Mouse (Mus musculus) heart, postnatal 14 days (tissue): ENCODE measurements around the gene Smyd3. TPM values are rescaled to one million over a fixed set of nuclear protein-coding genes. Genes with fewer than 3 reads are reported as not detected.

ENCODE experiments used
- DNase-seq, 2 experiments: peaks; one replicate each; pipeline ENCODE4 v3.0.0; 2021 to 2022
- intact Hi-C: fragments of 180-260 bp; cut with DNase I; formaldehyde crosslinking; loops from one replicate; pipeline ENCODE4 v1.15.1; 2025
- total RNA-seq, 2 experiments: library from RNA; stranded (reverse); gene quantifications; 2 replicates each; pipeline ENCODE4 v1.2.3; 2021

Smyd3 gene
- total RNA-seq, 2 experiments from 2014 or later = 5.9 to 9.3 TPM

DNA sequence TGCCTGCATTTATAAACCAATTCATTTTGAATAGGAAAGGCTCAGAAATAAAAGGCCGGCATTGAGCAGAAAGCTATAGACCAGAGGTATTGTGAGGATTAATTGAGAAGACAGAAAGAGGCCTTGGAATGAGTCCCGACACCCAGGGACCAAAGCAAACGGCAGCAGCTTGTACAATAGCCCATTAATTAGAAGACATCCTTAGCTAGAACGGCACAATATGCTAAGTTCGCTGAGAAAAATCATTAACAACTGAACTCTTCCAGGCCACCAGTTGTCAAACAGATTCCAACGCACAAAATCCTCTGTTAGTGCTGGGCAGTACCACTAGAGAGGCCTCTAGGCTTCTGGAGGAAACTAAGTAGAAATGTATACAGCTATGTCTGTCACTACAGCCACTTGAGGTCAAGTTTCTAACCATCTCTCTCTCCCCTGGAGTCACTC is 411.1 kb downstream of the Smyd3 start:
- intact Hi-C loops = no loop called here
- DNase-seq = no peak

DNA sequence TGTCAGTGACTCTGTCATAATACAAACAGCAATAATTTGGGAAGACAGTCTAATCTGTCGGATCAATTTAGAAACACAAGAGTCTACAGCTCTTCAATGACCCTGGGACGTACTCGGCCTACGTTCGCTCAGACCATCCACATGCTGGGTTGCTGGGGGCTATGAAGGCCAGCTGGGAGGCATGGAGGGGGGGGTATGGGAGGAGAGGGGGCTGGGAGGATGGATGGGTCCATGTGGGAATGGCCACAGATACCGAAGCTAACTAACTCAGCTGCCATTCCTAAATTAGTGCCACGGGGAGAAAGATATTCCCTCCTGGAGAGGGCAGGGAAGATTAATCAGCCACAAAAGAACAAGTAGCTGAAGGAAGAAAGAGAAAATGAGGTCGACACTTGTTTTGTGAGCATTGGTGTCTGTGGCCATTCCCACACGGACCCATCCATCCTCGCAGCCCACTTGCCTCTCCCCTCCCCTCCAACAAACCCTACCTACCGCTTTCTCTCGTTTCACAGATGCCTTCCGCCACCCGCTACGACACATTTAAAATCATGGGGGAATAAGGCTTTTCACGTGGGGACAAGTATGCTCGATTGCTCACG is 411.6 kb downstream of the Smyd3 start:
- no peak for DNase-seq
- intact Hi-C loops = no loop called here

DNA sequence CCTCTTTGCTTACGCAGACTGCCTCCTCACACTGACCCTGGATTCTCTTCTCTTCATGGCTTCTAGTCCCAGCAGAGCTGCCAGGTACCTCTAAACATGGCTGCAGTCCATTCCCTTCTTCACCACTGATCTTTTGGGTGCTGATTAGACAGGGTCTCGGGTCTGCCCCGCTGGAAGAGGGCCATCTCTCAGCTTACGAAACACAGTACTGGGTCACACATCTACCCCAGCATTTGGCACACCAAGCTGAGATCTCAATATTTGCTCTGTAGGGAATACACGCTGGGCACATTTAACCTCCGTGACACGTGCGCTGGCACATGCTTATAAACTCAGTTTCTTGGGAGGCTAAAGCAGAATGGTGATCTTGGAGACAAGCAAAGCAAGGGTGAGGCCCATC is 413.4 kb downstream of the Smyd3 start:
- DNase-seq = no peak
- intact Hi-C loops = no loop called here

DNA sequence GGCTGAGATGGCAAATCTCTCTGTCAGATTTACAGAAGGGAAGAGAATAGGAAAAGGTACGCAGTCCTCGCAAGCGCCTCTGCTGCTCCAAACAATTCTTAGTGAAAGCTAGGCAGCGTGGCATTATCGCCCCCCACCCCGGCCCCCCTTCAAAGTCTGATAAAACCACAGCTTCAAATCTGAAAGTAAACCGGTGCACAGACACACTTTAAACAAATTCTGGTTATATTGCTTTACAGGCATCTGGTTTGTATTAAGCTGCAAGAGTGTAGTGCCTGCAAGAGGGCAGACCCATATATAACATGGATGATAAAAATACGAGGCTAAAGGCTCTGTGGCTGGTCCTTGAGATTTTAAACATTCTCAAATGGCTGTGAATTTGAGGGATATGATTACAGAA is 420.8 kb downstream of the Smyd3 start:
- intact Hi-C loops = no loop called here
- no peak for DNase-seq

DNA sequence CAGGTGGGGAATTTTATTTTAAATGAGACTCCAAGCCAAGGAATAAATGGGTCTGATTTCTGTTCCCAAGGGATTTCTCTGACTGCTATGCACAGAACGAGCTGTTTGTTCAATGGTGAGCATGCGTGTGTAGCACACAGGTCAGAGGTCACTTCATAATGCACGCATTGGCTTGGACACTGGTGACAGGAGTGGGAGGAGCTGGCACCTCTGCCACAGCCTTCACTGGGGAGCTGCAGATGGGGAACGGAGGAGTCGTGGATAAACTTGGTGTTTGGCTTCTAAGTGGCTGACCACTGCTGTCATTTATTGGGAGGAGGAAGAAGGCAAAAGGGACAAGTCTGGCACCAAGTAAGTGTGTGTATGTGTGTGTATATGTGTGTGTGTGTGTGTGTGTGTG is 421.5 kb downstream of the Smyd3 start:
- DNase-seq = no peak
- intact Hi-C loops = no loop called here

DNA sequence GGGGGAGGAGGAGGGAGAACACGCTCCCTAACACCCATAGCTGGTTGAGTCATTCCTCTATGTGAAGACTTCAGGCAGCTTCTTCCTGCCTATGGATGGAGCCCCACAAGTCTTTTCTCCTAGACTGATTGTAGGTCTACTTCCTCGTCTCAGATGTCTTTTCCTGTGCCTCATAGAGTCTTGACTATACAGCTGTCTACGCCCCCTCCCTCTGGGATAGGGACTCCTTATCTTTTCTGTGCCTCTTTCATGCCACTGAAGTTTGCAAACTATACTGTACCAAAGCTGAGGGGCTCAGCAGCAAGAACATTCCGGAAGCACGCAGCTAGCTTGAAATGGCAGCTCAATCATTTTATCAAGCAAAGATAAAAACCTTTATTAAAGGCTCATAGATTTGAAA is 428.7 kb downstream of the Smyd3 start:
- intact Hi-C loops = loop anchor here (5.0 kb wide), 1 partner anchor 557 kb away; no protein-coding TSS in a partner anchor
- no peak for DNase-seq

DNA sequence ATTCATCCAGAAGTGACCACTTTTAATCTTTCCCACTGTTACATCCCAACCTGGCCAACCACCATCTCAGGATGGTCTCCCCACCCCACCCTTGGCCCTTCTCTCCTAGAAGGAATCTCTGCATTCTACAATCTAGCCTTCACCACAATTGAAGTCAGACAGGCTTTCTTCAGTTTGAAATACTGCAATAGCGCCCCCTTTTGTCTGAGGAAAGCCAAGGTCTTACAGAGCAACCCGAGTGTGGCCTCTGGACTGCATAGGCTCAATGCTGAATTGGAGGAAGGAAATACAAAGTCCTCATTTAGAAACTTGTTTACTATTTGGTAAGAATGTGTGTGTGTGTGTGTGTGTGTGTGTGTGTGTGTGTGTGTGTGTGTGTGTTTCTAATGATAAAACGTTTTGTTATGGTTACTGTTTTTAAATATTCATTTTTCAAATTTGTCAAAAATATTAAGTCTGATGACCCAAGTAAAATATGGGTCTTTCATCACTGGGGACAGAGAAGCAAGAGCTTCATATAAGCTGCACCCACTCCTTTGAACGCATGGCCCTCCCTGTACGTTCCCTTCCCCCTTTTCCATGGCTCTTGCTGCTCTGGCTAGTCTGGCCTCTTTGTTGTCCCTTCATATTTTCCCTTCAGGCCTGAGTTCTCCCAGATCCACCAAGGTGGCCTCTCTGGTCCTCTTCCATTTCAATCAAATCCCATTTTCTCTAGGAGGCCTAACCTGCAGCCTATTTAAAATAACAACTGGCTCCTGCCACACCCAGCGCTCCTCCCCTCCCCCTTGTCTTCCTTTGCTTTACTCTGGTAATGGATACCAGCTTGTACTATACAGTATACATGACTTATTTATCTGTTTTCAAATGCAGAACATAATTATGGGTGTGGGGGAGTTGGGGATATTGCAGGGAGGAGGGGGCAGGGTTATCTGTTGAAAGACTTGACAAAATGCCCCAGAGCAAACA is 430.5 kb downstream of the Smyd3 start:
- intact Hi-C loops = loop anchor here (5.0 kb wide), 1 partner anchor 555 kb away; no protein-coding TSS in a partner anchor
- peak; percentile 16 to 58 for DNase-seq

DNA sequence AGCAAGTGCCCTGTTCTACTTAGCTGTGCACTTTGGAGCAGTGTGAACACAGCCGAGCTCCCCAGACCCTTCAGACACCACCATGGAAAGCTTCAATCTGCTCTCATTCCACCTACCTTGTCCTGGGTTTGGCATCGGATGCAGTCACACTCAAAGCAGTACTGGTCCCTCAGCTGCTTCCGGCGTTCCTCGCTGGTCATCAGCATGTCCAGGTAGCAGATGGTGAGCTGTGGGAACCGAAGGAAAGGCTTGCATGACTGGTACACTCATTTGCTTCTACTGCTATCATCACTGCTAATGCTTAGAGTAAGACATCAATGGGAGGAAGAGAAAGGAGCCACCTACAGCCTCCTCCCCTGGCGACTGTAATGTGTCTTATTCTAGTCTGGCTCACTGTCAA is 431.6 kb downstream of the Smyd3 start:
- intact Hi-C loops = loop anchor here (5.0 kb wide), 1 partner anchor 554 kb away; no protein-coding TSS in a partner anchor
- DNase-seq = no peak

DNA sequence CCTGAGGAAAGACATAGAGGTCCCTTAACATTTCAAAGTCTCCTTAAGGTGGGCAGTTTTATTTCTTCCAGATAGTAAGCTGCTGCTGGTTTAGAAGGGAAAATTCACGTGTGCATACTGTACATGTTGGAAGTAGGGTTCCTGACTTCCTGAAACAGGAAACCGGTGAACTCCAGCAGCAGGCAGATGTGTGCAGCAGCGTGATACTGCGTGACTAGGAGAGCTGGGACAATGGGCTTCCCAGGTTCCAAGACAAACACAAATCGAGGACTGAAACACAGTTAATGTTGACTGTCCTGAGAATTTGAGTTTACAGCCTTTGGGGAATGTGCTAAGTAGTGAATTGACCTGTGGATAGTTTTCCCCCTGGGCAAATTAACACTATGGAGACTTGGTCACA is 434.7 kb downstream of the Smyd3 start:
- intact Hi-C loops = no loop called here
- DNase-seq = no peak

DNA sequence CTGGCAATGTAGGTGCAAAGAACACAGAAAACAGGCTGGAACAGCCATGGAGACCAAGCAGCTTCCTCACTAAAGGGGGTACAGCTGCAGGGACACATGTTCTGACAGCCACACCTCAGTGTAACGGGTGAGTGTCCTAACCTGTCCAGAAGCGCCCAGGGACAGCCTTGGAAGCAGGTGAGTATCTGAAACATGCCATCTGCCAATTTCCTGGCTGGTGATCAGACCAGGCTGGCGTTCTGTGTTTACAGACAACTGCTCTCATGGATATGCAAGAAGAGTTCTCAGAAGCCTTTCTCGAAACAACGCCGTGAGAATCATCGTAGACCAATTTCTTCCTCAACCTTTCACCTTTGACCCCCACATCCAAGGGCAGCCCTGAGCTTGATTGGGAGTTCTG is 444.0 kb downstream of the Smyd3 start:
- intact Hi-C loops = no loop called here
- DNase-seq = no peak

DNA sequence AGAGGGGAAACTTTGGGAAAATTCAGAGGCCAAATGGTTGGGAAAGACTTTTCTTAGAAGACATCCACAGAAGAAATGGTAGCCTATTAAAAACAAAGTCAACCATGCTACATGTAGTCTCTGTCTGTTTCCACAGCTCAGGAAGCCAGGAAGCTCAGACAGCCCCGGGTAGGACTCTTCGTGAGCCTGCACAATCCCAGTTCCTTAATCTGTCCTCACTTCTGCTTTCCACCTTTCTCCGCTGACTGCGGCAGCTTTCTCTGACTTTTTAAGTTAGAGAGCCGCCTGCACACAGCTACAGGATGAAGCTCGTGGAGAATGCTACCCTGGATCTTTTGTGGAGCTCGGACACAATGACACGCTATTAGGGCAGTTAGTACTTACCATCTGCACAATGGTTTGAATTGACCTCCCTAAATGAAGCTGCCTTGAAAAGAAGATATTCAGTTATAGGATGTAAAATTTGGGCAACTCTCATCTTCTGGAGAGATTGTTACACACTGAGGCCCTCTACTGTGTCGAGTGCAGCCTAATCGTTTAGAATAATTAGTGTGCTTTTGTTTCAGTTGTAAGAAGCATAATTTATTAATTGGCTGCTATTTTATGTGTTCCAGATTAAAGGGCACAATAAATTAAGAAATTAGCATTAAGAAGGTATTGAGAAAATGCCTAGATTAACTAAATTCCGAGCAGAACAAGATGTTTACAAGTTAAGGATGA is 444.7 kb downstream of the Smyd3 start:
- intact Hi-C loops = no loop called here
- DNase-seq = no peak

DNA sequence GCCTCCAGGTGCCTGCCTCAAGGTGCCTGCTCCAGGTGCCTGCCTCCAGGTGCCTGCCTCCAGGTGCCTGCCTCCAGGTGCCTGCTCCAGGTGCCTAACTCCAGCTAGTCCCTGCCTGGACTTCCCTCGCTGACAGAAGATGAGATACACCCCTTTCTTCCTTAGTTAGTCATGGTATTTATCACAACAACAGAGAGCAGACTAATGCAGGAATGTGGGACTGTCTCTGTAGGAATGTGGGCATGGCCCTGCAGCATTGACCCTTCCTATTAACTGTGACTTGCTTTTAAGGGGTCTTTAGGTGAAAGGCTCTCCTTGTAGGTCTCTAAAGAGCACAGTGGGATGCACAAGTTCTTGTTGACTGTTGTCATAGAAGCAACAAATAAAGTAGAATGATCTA is 445.4 kb downstream of the Smyd3 start:
- intact Hi-C loops = no loop called here
- no peak for DNase-seq

DNA sequence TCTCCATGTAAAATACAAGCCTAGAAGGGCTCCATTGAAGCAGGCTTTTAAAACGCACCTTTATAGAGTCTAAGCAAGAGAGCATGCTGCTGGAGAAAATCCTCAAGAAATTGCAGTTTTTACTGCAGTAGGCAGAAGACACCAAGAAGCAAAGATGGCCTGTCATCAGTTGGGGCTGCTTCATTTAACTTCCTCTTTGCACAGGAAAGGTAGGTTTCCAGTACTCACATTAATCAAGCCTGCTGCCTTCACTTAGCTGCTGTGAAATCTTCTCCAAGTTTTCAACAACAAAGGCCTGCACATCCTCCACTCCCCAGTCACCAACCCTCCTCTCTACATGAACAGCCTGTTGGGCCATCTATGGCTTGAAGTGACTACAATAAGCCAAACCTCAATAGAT is 448.9 kb downstream of the Smyd3 start:
- DNase-seq = no peak
- intact Hi-C loops = no loop called here

DNA sequence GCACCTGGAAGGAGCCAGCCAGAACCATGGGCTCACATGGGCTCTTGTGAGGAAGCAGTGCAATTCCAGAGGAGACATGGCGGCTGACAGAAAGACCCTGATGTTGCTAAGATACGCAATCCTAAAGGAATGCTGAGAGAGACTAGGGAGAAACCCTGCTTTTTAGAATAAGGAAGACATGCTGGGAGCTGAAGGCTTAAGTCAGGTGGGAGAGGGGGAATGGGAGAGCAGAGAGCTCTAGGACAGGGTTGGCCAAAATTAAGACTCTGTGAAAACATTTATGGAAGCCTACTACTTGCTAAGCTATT is 452.6 kb downstream of the Smyd3 start:
- no peak for DNase-seq
- intact Hi-C loops = no loop called here

DNA sequence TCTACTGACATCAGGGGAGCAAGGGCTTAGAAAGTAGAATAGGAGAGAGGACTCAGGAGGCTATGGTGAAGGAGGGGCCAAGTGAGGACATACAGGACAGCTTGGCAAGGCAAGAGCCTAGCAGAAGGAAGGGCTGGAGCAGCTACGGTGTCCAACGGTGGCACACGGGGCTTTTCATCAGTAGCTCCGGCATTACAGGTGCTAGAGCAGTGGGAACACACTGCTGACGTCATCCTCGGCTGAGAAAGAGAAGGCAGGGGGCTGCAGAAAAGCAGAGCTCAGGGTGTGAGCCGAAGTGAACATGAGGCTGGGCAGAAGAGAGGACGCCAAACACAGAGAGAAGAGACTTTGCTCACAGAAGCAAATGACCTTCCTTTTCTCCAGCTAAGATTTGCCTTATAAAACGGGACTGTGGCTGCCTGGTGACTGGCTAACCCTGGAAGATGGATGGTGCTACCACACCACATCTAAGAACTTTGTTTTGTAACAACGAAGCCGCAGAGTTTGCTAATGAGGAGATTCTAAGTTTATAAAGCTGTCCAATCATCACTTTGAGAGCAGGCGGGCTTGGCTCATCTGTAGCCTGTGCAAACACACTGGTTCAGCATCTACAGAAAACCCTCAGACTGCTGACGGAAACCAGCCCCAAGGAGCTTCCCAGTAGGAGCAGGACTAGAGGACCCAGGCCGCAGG is 453.1 kb downstream of the Smyd3 start:
- intact Hi-C loops = no loop called here
- no peak for DNase-seq

DNA sequence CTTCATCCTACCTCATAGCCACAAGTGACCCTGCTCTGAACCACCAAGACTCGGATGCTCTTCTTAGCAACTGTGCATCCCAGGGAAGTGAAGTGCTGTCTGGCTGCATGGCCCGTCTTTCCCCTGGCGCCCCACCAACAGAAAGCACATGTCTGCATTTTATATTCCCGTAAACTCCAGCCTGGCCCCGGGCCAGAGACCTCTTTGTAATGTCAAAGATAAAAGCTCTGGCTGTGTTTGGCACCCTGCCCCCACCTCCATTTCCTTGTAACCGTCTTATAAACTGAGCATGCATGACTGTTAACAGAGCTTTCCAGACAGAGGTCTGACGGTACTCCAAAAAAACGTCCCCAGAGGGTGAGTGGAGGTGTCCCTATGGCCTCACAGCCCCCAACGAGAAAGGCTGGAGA is 456.1 kb downstream of the Smyd3 start:
- intact Hi-C loops = no loop called here
- peak; percentile 85 to 86 for DNase-seq

DNA sequence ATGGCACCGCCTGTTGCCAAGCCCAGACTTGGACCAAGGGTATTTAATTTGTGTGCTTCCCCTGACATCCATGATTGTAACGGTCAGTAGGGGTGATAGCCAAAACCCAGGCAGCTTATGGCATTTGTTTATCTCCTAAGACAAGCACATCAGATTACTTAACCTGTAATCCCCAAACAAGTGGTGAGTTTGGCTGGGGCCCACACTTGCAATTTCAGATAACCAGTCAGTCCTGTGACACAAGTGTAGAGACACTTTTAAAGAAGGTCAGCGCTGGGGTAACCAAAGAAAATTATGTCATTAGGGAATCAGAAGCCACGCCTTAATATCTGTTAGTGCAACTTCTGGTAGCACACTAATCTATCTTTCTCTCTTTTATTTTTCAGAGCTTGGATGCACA is 456.8 kb downstream of the Smyd3 start:
- no peak for DNase-seq
- intact Hi-C loops = no loop called here

DNA sequence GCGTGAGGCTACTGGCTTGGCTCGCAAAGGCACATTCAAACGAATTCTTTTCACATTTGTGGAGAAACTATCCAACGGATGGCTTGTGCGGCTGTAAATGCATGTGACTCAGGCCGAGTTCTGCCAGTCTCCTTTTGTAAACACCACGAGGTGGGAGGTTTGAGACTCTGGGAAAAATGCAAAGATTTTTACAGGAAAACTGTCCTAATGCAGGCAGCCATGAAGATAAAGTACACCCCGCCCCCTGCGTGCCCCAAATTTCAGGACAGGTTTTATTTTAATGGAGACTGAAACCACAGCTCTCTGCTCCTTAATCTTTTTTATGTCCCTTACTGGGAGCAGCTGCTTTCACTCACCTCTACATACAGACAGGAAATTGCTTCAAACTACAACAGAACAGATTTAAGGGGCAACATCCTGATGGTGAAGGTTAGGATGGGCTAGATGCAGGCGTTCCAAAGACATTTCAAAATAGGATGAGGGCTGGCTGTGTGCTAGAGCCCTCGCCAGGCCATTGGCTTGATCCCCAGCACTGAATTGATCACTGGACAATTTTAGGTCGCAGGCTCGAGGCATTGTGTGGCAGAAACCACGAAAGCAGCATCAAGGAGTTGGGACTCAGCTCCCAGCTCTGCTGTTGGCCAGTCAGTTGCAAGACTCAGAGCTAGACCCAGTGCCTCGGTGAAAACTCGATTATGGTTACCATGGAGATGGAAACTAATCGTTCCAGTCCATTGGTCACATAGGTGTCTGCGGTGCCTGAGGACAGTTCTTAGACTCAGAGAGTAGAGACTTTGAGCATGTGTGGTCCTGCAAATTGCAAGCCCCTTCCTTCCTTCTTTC is 457.5 kb downstream of the Smyd3 start:
- intact Hi-C loops = no loop called here

DNA sequence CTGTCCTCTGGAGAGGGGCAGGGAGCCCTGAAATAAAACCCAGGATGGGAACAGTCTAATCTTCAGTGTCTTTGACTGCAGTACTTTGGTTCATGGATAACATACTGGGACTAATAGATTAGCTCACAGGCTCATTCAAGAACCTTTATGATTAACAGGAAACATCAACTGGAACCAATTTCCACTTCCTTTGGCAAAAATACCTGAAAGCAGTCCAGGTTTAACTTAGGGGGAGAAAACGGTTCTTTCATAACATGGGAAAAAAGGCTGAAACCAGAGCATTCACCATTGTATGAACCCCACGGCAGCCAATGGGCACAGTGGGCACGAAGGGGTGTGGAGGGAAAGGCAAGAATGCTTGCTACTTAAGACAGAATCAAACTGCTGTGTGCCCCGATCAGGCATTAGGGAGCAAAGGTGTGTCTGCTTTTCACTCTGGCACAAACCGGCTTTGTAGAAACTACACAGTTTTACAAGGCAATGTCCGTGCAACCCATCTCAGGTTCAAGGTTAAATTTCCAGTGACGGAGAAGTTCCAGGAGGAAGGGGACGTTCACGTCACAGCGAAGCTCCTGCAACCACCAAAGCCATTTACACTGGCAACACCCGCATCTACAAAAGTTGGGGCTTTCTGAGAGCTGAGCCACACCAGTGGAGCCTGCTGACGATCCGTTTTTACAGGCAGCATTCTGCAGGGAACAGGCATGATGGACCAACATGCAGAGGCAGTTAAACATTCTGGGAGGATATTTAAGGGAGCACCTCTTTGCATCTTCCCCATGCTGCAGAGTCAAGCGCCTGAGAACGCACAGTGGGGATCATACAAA is 458.3 kb downstream of the Smyd3 start:
- intact Hi-C loops = no loop called here
- DNase-seq = no peak

More for the DNA sequence above, 457.5 kb downstream of the Smyd3 start:
- no peak for DNase-seq
